Mouse (Mus musculus): ENCODE measurements around the gene Mtfp1. TPM values are rescaled to one million over a fixed set of nuclear protein-coding genes. Genes with fewer than 3 reads are reported as not detected.
A peak's percentile ranks its signal among the peaks of the same experiment; 100 is the strongest.

Gene Mtfp1
- polyA plus RNA-seq, 1 experiment from 2014 or later = 6.3 TPM

- Histone ChIP-seq H3K27me3 (peaks cover 8% of the 10 kb centered on the region), H3K27ac (no peak within 1 kb of the TSS), H3K4me1 (no peaks in the 10 kb centered on the region), H3K36me3 (no peaks in the 10 kb centered on the region), H3K4me3 (no peak within 1 kb of the TSS), H3K9ac (no peak within 1 kb of the TSS), H3K9me3 (no peaks in the 10 kb centered on the region), H3K4me2 (replicated peaks) (no peak within 1 kb of the TSS)
- ATAC-seq (ENCODE audit: low FRiP score, low read depth) = no peak
- 53% methylated on average over 5 of the region's 5 CpGs for whole genome bisulfite sequencing
These were observed 30.6 kb downstream of the Mtfp1 start, which contains the start of gene Sec14l3 for GRCm38 (mm10) chr11:4064627-4065122. Gene Sec14l3, plus strand, starts transcription at chr11:4064841.

GRCm38 (mm10) chr11:4062981-4063380 is 32.3 kb downstream of the Mtfp1 start:
- no peak overlapping the region for H3K4me3 ChIP-seq
- no peaks in the 10 kb centered on the region for H3K36me3 ChIP-seq
- H3K4me2 ChIP-seq (replicated peaks) = no peak overlapping the region
- no peak overlapping the region for H3K27ac ChIP-seq
- 19% methylated on average over 6 of the region's 6 CpGs for WGBS
- H3K9ac ChIP-seq = no peak overlapping the region
- no peaks in the 10 kb centered on the region for H3K9me3 ChIP-seq
- H3K27me3 ChIP-seq = peaks cover 8% of the 10 kb centered on the region
- H3K4me1 ChIP-seq = no peaks in the 10 kb centered on the region
- ATAC-seq (ENCODE audit: low FRiP score, low read depth) = no peak

- Histone ChIP-seq H3K9ac (no peak overlapping the region), H3K36me3 (no peaks in the 10 kb centered on the region), H3K27ac (no peak overlapping the region), H3K4me2 (replicated peaks) (no peak overlapping the region), H3K4me3 (no peak overlapping the region), H3K27me3 (peaks cover 8% of the 10 kb centered on the region), H3K9me3 (no peaks in the 10 kb centered on the region), H3K4me1 (no peaks in the 10 kb centered on the region)
- 83% methylated on average over 4 of the region's 4 CpGs for WGBS
- ATAC-seq (ENCODE audit: low FRiP score, low read depth) = no peak
These were observed 32.7 kb downstream of the Mtfp1 start for GRCm38 (mm10) chr11:4062523-4062922.

GRCm38 (mm10) chr11:4060866-4061575 is 34.2 kb downstream of the Mtfp1 start:
- H3K27ac ChIP-seq = no peak overlapping the region
- H3K4me3 ChIP-seq = no peak overlapping the region
- H3K4me2 ChIP-seq (replicated peaks) = no peak overlapping the region
- no peaks in the 10 kb centered on the region for H3K36me3 ChIP-seq
- WGBS = 75% methylated on average over 5 of the region's 5 CpGs
- H3K9me3 ChIP-seq = no peaks in the 10 kb centered on the region
- peaks cover 8% of the 10 kb centered on the region for H3K27me3 ChIP-seq
- no peak overlapping the region for H3K9ac ChIP-seq
- ATAC-seq (ENCODE audit: low FRiP score, low read depth) = no peak
- H3K4me1 ChIP-seq = no peaks in the 10 kb centered on the region

GRCm38 (mm10) chr11:4053586-4053985 is 41.7 kb downstream of the Mtfp1 start:
- no peaks in the 10 kb centered on the region for H3K9me3 ChIP-seq
- no peak overlapping the region for H3K4me3 ChIP-seq
- no peaks in the 10 kb centered on the region for H3K36me3 ChIP-seq
- no peak overlapping the region for H3K27ac ChIP-seq
- ATAC-seq (ENCODE audit: low FRiP score, low read depth) = no peak
- no peaks in the 10 kb centered on the region for H3K4me1 ChIP-seq
- H3K4me2 ChIP-seq (replicated peaks) = no peak overlapping the region
- no peaks in the 10 kb centered on the region for H3K27me3 ChIP-seq
- 19% methylated on average over 5 of the region's 5 CpGs for WGBS
- no peak overlapping the region for H3K9ac ChIP-seq

GRCm38 (mm10) chr11:4048438-4048837 is 46.8 kb downstream of the Mtfp1 start:
- no peaks in the 10 kb centered on the region for H3K4me1 ChIP-seq
- no peak overlapping the region for H3K9ac ChIP-seq
- no peaks in the 10 kb centered on the region for H3K27me3 ChIP-seq
- no peaks in the 10 kb centered on the region for H3K36me3 ChIP-seq
- no peak overlapping the region for H3K27ac ChIP-seq
- H3K9me3 ChIP-seq = no peaks in the 10 kb centered on the region; the same call in 1 of the 2 replicates
- ATAC-seq (ENCODE audit: low FRiP score, low read depth) = no peak
- WGBS = 81% methylated on average over 6 of the region's 6 CpGs
- no peak overlapping the region for H3K4me2 ChIP-seq (replicated peaks)
- H3K4me3 ChIP-seq = no peak overlapping the region

GRCm38 (mm10) chr11:4047766-4048165 is 47.5 kb downstream of the Mtfp1 start:
- no peaks in the 10 kb centered on the region; the same call in 1 of the 2 replicates for H3K9me3 ChIP-seq
- no peaks in the 10 kb centered on the region for H3K4me1 ChIP-seq
- H3K4me3 ChIP-seq = no peak overlapping the region
- H3K36me3 ChIP-seq = no peaks in the 10 kb centered on the region
- 97% methylated on average over 2 of the region's 2 CpGs for WGBS
- H3K27me3 ChIP-seq = no peaks in the 10 kb centered on the region
- no peak overlapping the region for H3K9ac ChIP-seq
- H3K4me2 ChIP-seq (replicated peaks) = no peak overlapping the region
- ATAC-seq (ENCODE audit: low FRiP score, low read depth) = no peak
- no peak overlapping the region for H3K27ac ChIP-seq

GRCm38 (mm10) chr11:4046526-4046925 is 48.7 kb downstream of the Mtfp1 start:
- Histone ChIP-seq H3K9ac (no peak overlapping the region), H3K27ac (no peak overlapping the region), H3K4me3 (no peak overlapping the region), H3K36me3 (no peaks in the 10 kb centered on the region), H3K4me1 (no peaks in the 10 kb centered on the region), H3K4me2 (replicated peaks) (no peak overlapping the region), H3K27me3 (no peaks in the 10 kb centered on the region), H3K9me3 (no peaks in the 10 kb centered on the region; the same call in 1 of the 2 replicates)
- WGBS = 77% methylated on average over 5 of the region's 5 CpGs
- no peak for ATAC-seq (ENCODE audit: low FRiP score, low read depth)

- Histone ChIP-seq H3K9ac (no peak overlapping the region), H3K4me1 (no peaks in the 10 kb centered on the region), H3K4me2 (replicated peaks) (no peak overlapping the region), H3K36me3 (no peaks in the 10 kb centered on the region), H3K9me3 (no peaks in the 10 kb centered on the region), H3K27me3 (no peaks in the 10 kb centered on the region), H3K4me3 (no peak overlapping the region), H3K27ac (no peak overlapping the region)
- WGBS = 90% methylated on average over 7 of the region's 7 CpGs
- no peak for ATAC-seq (ENCODE audit: low FRiP score, low read depth)
These were observed 52.2 kb downstream of the Mtfp1 start for GRCm38 (mm10) chr11:4043081-4043480.

Small RNA genes within 50 kb of the gene (microRNA-seq; reads per million reads assigned to microRNA genes)
- 3.8 reads per million, percentile 17 among the genes with 10 or more reads in this experiment for gene Mir3060

Other genes with a start within 250 kb of the Mtfp1 start
- 0.73 and 0.76 TPM in 2 replicates for gene Osbp2, start 231.5 kb downstream of the Mtfp1 start, polyA plus RNA-seq (2015; fragmentation: Nextera tagmentation; extraction: Ambion mirVana)
- gene 4921536K21Rik, start 200.3 kb downstream of the Mtfp1 start, polyA plus RNA-seq (2015; fragmentation: Nextera tagmentation; extraction: Ambion mirVana) = 0.09 and 0.20 TPM in 2 replicates
- gene Dusp18, start 200.2 kb downstream of the Mtfp1 start, polyA plus RNA-seq (2015; fragmentation: Nextera tagmentation; extraction: Ambion mirVana) = 11.0 and 12.5 TPM in 2 replicates
- gene Slc35e4, start 180.8 kb downstream of the Mtfp1 start, polyA plus RNA-seq (2015; fragmentation: Nextera tagmentation; extraction: Ambion mirVana) = 3.5 and 4.1 TPM in 2 replicates
- gene Tcn2, start 163.3 kb downstream of the Mtfp1 start, polyA plus RNA-seq (2015; fragmentation: Nextera tagmentation; extraction: Ambion mirVana) = 44.1 and 46.0 TPM in 2 replicates
- 81.6 and 84.6 TPM in 2 replicates for gene Pes1, start 131.5 kb downstream of the Mtfp1 start, polyA plus RNA-seq (2015; fragmentation: Nextera tagmentation; extraction: Ambion mirVana)
- gene 4930556J24Rik, start 118.7 kb downstream of the Mtfp1 start, polyA plus RNA-seq (2015; fragmentation: Nextera tagmentation; extraction: Ambion mirVana) = 0.32 and 0.37 TPM in 2 replicates
- gene Gal3st1, start 111.8 kb downstream of the Mtfp1 start, polyA plus RNA-seq (2015; fragmentation: Nextera tagmentation; extraction: Ambion mirVana) = 4.2 and 4.5 TPM in 2 replicates
- 0.09 TPM in 2 replicates for gene Sec14l4, start 64.0 kb downstream of the Mtfp1 start, polyA plus RNA-seq (2015; fragmentation: Nextera tagmentation; extraction: Ambion mirVana)
- gene Sec14l3, start 30.6 kb downstream of the Mtfp1 start, polyA plus RNA-seq (2015; fragmentation: Nextera tagmentation; extraction: Ambion mirVana) = not detected in 2 replicates
- gene Sec14l2, start 28.0 kb upstream of the Mtfp1 start, polyA plus RNA-seq (2015; fragmentation: Nextera tagmentation; extraction: Ambion mirVana) = 2.5 and 3.5 TPM in 2 replicates
- gene Rnf215, start 39.8 kb upstream of the Mtfp1 start, polyA plus RNA-seq (2015; fragmentation: Nextera tagmentation; extraction: Ambion mirVana) = 38.6 and 39.0 TPM in 2 replicates
- 9.5 and 10.3 TPM in 2 replicates for gene Ccdc157, start 64.8 kb upstream of the Mtfp1 start, polyA plus RNA-seq (2015; fragmentation: Nextera tagmentation; extraction: Ambion mirVana)
- 57.0 and 65.7 TPM in 2 replicates for gene Sf3a1, start 64.9 kb upstream of the Mtfp1 start, polyA plus RNA-seq (2015; fragmentation: Nextera tagmentation; extraction: Ambion mirVana)
- gene Tbc1d10a, start 91.3 kb upstream of the Mtfp1 start, polyA plus RNA-seq (2015; fragmentation: Nextera tagmentation; extraction: Ambion mirVana) = 40.2 and 42.3 TPM in 2 replicates
- 4.5 and 4.7 TPM in 2 replicates for gene Castor1, start 122.8 kb upstream of the Mtfp1 start, polyA plus RNA-seq (2015; fragmentation: Nextera tagmentation; extraction: Ambion mirVana)
- 0.06 TPM in 1 of 2 replicates, not detected in the other for gene Osm, start 141.0 kb upstream of the Mtfp1 start, polyA plus RNA-seq (2015; fragmentation: Nextera tagmentation; extraction: Ambion mirVana)
- gene Lif, start 162.1 kb upstream of the Mtfp1 start, polyA plus RNA-seq (2015; fragmentation: Nextera tagmentation; extraction: Ambion mirVana) = 0.08 TPM in 2 replicates